Mouse (Mus musculus): Measurements from ENCODE around the gene Irf4. TPM values are rescaled to one million over a fixed set of nuclear protein-coding genes. Genes with fewer than 3 reads are reported as not detected.

The Irf4 gene
- polyA plus RNA-seq, 1 experiment from 2014 or later: 0.13 TPM

GRCm38 (mm10) chr13:30723258-30723657, 25.8 kb upstream of the Irf4 start:
- ATAC-seq (ENCODE audit: low read depth): no peak
- whole genome bisulfite sequencing: 68% methylated on average over 5 of the region's 5 CpGs
- H3K36me3 ChIP-seq: no peaks in the 10 kb centered on the region

GRCm38 (mm10) chr13:30723858-30724257, 25.2 kb upstream of the Irf4 start:
- Histone ChIP-seq H3K9ac (no peak overlapping the region), H3K27me3 (no peaks in the 10 kb centered on the region), H3K27ac (replicated peaks) (no peak overlapping the region), H3K9me3 (no peaks in the 10 kb centered on the region), H3K36me3 (no peaks in the 10 kb centered on the region), H3K4me3 (no peak overlapping the region), H3K4me2 (no peak overlapping the region), H3K4me1 (replicated peaks) (peaks cover 7% of the 10 kb centered on the region)
- ATAC-seq (ENCODE audit: low read depth): no peak
- 69% methylated on average over 8 of the region's 8 CpGs for WGBS

More at GRCm38 (mm10) chr13:30723258-30723657, 25.8 kb upstream of the Irf4 start:
- H3K27me3 ChIP-seq: no peaks in the 10 kb centered on the region
- no peak overlapping the region for H3K27ac ChIP-seq (replicated peaks)
- peaks cover 7% of the 10 kb centered on the region for H3K4me1 ChIP-seq (replicated peaks)
- H3K9me3 ChIP-seq: no peaks in the 10 kb centered on the region
- H3K4me2 ChIP-seq: no peak overlapping the region
- no peak overlapping the region for H3K9ac ChIP-seq
- no peak overlapping the region for H3K4me3 ChIP-seq

GRCm38 (mm10) chr13:30724691-30725271, 24.2 kb upstream of the Irf4 start:
- 24% methylated on average over 7 of the region's 7 CpGs for WGBS
- no peak overlapping the region for H3K4me3 ChIP-seq
- no peaks in the 10 kb centered on the region for H3K27me3 ChIP-seq
- ATAC-seq (ENCODE audit: low read depth): no peak
- no peak overlapping the region for H3K27ac ChIP-seq (replicated peaks)
- H3K4me1 ChIP-seq (replicated peaks): peaks cover 7% of the 10 kb centered on the region
- no peak overlapping the region for H3K4me2 ChIP-seq
- no peaks in the 10 kb centered on the region for H3K9me3 ChIP-seq
- no peak overlapping the region for H3K9ac ChIP-seq
- no peaks in the 10 kb centered on the region for H3K36me3 ChIP-seq

- H3K27me3 ChIP-seq: no peaks in the 10 kb centered on the region
- no peaks in the 10 kb centered on the region for H3K9me3 ChIP-seq
- peaks cover 7% of the 10 kb centered on the region for H3K4me1 ChIP-seq (replicated peaks)
- no peak overlapping the region for H3K4me2 ChIP-seq
- WGBS: 80% methylated on average over 4 of the region's 4 CpGs
- H3K27ac ChIP-seq (replicated peaks): no peak overlapping the region
- ATAC-seq (ENCODE audit: low read depth): no peak
- H3K4me3 ChIP-seq: no peak overlapping the region
- no peaks in the 10 kb centered on the region for H3K36me3 ChIP-seq
- no peak overlapping the region for H3K9ac ChIP-seq
These were observed 22.1 kb upstream of the Irf4 start for GRCm38 (mm10) chr13:30726879-30727278.

- H3K4me3 ChIP-seq: no peak overlapping the region
- no peak overlapping the region for H3K9ac ChIP-seq
- H3K27ac ChIP-seq (replicated peaks): no peak overlapping the region
- WGBS: 90% methylated on average over 7 of the region's 7 CpGs
- H3K4me2 ChIP-seq: no peak overlapping the region
- no peak for ATAC-seq (ENCODE audit: low read depth)
- no peaks in the 10 kb centered on the region for H3K27me3 ChIP-seq
- no peaks in the 10 kb centered on the region for H3K36me3 ChIP-seq
- no peaks in the 10 kb centered on the region; the same call in 1 of the 2 replicates for H3K4me1 ChIP-seq (replicated peaks)
- no peaks in the 10 kb centered on the region for H3K9me3 ChIP-seq
These were observed 20.9 kb upstream of the Irf4 start for GRCm38 (mm10) chr13:30728155-30728554.

- Histone ChIP-seq H3K27me3 (no peaks in the 10 kb centered on the region), H3K4me1 (replicated peaks) (no peaks in the 10 kb centered on the region; the same call in 1 of the 2 replicates), H3K4me3 (no peak overlapping the region), H3K9me3 (no peaks in the 10 kb centered on the region), H3K4me2 (no peak overlapping the region), H3K9ac (no peak overlapping the region), H3K36me3 (no peaks in the 10 kb centered on the region), H3K27ac (replicated peaks) (no peak overlapping the region)
- 71% methylated on average over 6 of the region's 6 CpGs for WGBS
- ATAC-seq (ENCODE audit: low read depth): no peak
These were observed 19.8 kb upstream of the Irf4 start for GRCm38 (mm10) chr13:30729245-30729644.

GRCm38 (mm10) chr13:30730104-30730793, 18.8 kb upstream of the Irf4 start:
- no peaks in the 10 kb centered on the region for H3K36me3 ChIP-seq
- H3K27me3 ChIP-seq: no peaks in the 10 kb centered on the region
- no peaks in the 10 kb centered on the region for H3K4me1 ChIP-seq (replicated peaks)
- WGBS: 86% methylated on average over 15 of the region's 15 CpGs
- no peak overlapping the region for H3K27ac ChIP-seq (replicated peaks)
- H3K4me3 ChIP-seq: no peak overlapping the region
- no peaks in the 10 kb centered on the region for H3K9me3 ChIP-seq
- ATAC-seq (ENCODE audit: low read depth): no peak
- H3K4me2 ChIP-seq: no peak overlapping the region
- no peak overlapping the region for H3K9ac ChIP-seq

- ATAC-seq (ENCODE audit: low read depth): no peak
- H3K27ac ChIP-seq (replicated peaks): no peak overlapping the region
- no peak overlapping the region for H3K9ac ChIP-seq
- H3K4me1 ChIP-seq (replicated peaks): no peaks in the 10 kb centered on the region
- H3K27me3 ChIP-seq: no peaks in the 10 kb centered on the region
- H3K4me3 ChIP-seq: no peak overlapping the region
- H3K4me2 ChIP-seq: no peak overlapping the region
- WGBS: 88% methylated on average over 11 of the region's 11 CpGs
- H3K36me3 ChIP-seq: no peaks in the 10 kb centered on the region
- no peaks in the 10 kb centered on the region for H3K9me3 ChIP-seq
These were observed 16.1 kb upstream of the Irf4 start for GRCm38 (mm10) chr13:30732709-30733445.

- no peak overlapping the region for H3K4me3 ChIP-seq
- no peak for ATAC-seq (ENCODE audit: low read depth)
- H3K9ac ChIP-seq: no peak overlapping the region
- 90% methylated on average over 5 of the region's 5 CpGs for WGBS
- no peaks in the 10 kb centered on the region for H3K9me3 ChIP-seq
- no peak overlapping the region for H3K27ac ChIP-seq (replicated peaks)
- no peaks in the 10 kb centered on the region for H3K4me1 ChIP-seq (replicated peaks)
- no peaks in the 10 kb centered on the region for H3K36me3 ChIP-seq
- H3K4me2 ChIP-seq: no peak overlapping the region
- no peaks in the 10 kb centered on the region for H3K27me3 ChIP-seq
These were observed 12.3 kb upstream of the Irf4 start for GRCm38 (mm10) chr13:30736721-30737120.

GRCm38 (mm10) chr13:30737257-30737656, 11.8 kb upstream of the Irf4 start:
- no peaks in the 10 kb centered on the region for H3K27me3 ChIP-seq
- no peaks in the 10 kb centered on the region for H3K9me3 ChIP-seq
- H3K4me2 ChIP-seq: no peak overlapping the region
- H3K36me3 ChIP-seq: no peaks in the 10 kb centered on the region
- no peak overlapping the region for H3K4me3 ChIP-seq
- 86% methylated on average over 2 of the region's 2 CpGs for WGBS
- ATAC-seq (ENCODE audit: low read depth): no peak
- H3K27ac ChIP-seq (replicated peaks): no peak overlapping the region
- no peak overlapping the region for H3K9ac ChIP-seq
- H3K4me1 ChIP-seq (replicated peaks): no peaks in the 10 kb centered on the region

GRCm38 (mm10) chr13:30738310-30738840, 10.7 kb upstream of the Irf4 start:
- Histone ChIP-seq H3K4me2 (no peak overlapping the region), H3K27ac (replicated peaks) (no peak overlapping the region), H3K9ac (no peak overlapping the region), H3K4me3 (no peak overlapping the region), H3K27me3 (no peaks in the 10 kb centered on the region), H3K9me3 (no peaks in the 10 kb centered on the region), H3K4me1 (replicated peaks) (no peaks in the 10 kb centered on the region), H3K36me3 (no peaks in the 10 kb centered on the region)
- 85% methylated on average over 4 of the region's 4 CpGs for WGBS
- ATAC-seq (ENCODE audit: low read depth): no peak

GRCm38 (mm10) chr13:30741172-30741571, 7.9 kb upstream of the Irf4 start:
- Histone ChIP-seq H3K27ac (replicated peaks) (no peak overlapping the region), H3K9ac (no peak overlapping the region), H3K4me3 (no peak overlapping the region), H3K9me3 (no peaks in the 10 kb centered on the region), H3K4me2 (no peak overlapping the region), H3K27me3 (0 out of 2 replicates have a peak, but pooled peaks cover 4% of the 10 kb centered on the region), H3K36me3 (no peaks in the 10 kb centered on the region), H3K4me1 (replicated peaks) (no peaks in the 10 kb centered on the region)
- ATAC-seq (ENCODE audit: low read depth): no peak
- WGBS: 79% methylated on average over 5 of the region's 5 CpGs

All from neural tube, embryonic 13.5 days (tissue).